Mouse (Mus musculus) stomach, postnatal 0 days (tissue): ENCODE data around the gene Uimc1. TPM values are rescaled to one million over a fixed set of nuclear protein-coding genes. Genes with fewer than 3 reads are reported as not detected.

Source experiments
- ATAC-seq: fragments of 200-750 bp; cut with Nextera tagmentation; 2 replicates; pipeline ENCODE4 v1.8.0; 2017; ENCODE audit not compliant: low FRiP score, low TSS enrichment
- DNase-seq: peaks from one replicate; pipeline ENCODE4 v3.0.0-alpha.2; 2016; ENCODE audit warnings: low spot score
- H3K27ac ChIP-seq: fragments of 300-500 bp; sonication (generic); replicated peaks from 2 replicates; pipeline ENCODE4 v1.5.1; 2014; ENCODE audit warnings: mild to moderate bottlenecking, control low read depth
- H3K27me3 ChIP-seq: fragments of 300-500 bp; sonication (generic); 2 replicates; pipeline ENCODE4 v1.6.1; 2014; ENCODE audit warnings: low read length; ENCODE audit not compliant: control insufficient read depth, insufficient read depth
- H3K36me3 ChIP-seq: fragments of 300-500 bp; sonication (generic); 2 replicates; pipeline ENCODE4 v1.6.1; 2014; ENCODE audit warnings: low read length, mixed read lengths; ENCODE audit not compliant: control insufficient read depth, insufficient read depth
- H3K4me1 ChIP-seq: fragments of 300-500 bp; sonication (generic); replicated peaks from 2 replicates; pipeline ENCODE4 v1.6.1; 2014; ENCODE audit warnings: antibody characterized with exemption; ENCODE audit not compliant: control insufficient read depth, insufficient read depth
- H3K4me2 ChIP-seq: fragments of 300-500 bp; sonication (generic); replicated peaks from 2 replicates; pipeline ENCODE4 v1.6.1; 2014; ENCODE audit warnings: low read depth, mild to moderate bottlenecking, control low read depth, moderate library complexity
- H3K4me3 ChIP-seq: fragments of 300-500 bp; sonication (generic); 2 replicates; pipeline ENCODE4 v1.5.1; 2014; ENCODE audit warnings: low read depth, low read length, control low read depth
- H3K9ac ChIP-seq: fragments of 300-500 bp; sonication (generic); 2 replicates; pipeline ENCODE4 v1.6.1; 2014; ENCODE audit warnings: mild to moderate bottlenecking, low read length, control low read depth, mixed read lengths
- H3K9me3 ChIP-seq: fragments of 300-500 bp; sonication (generic); 2 replicates; pipeline ENCODE4 v1.6.1; 2016; ENCODE audit warnings: low read length; ENCODE audit not compliant: control insufficient read depth
- CTCF ChIP-seq: IDR thresholded peaks from 2 replicates; pipeline ENCODE4 v1.5.1; 2016; ENCODE audit warnings: antibody characterized with exemption, low read depth, mild to moderate bottlenecking, moderate library complexity
- EP300 ChIP-seq: optimal IDR thresholded peaks from 2 replicates; pipeline ENCODE3; 2016; ENCODE audit warnings: antibody characterized with exemption
- WGBS: fragments of 180-500 bp; shearing (Covaris S2); extraction: QIAGEN DNeasy Blood & Tissue Kit; methylation state at CpG from one replicate; pipeline ENCODE4 v1.1.7; 2014; 5-methylcytosine and 5-hydroxymethylcytosine counted together
- polyA plus RNA-seq: library from polyadenylated mRNA; unstranded; fragments of >200 nt; fragmentation: Nextera tagmentation; extraction: Ambion mirVana; gene quantifications from 2 replicates; pipeline ENCODE4 v1.2.1, GENCODE M21; 2015

Gene Uimc1
- polyA plus RNA-seq, 1 experiment from 2014 or later = 16.7 TPM

DNA sequence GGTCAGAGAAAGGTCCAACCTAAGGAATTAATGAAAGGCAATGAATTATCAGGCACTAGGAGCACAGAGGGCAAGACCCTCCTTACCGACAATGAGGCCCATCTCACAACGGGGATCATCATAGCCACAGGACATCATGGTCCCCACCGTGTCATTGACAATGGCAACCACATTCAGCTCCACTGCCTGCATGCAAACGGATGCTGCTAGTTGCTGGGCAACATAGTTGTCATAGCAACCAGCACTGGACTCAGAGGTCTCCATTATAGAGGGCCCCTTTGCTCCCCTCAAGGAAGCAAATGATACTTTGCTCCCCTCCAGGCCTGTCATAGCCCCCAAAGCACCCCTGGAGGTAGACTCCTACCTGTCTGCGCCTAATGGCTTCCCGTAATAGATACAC is 91.5 kb downstream of the Uimc1 start:
- TF ChIP-seq CTCF (no peak), EP300 (no peak)
- WGBS = 80% methylated on average over 6 of the region's 6 CpGs

DNA sequence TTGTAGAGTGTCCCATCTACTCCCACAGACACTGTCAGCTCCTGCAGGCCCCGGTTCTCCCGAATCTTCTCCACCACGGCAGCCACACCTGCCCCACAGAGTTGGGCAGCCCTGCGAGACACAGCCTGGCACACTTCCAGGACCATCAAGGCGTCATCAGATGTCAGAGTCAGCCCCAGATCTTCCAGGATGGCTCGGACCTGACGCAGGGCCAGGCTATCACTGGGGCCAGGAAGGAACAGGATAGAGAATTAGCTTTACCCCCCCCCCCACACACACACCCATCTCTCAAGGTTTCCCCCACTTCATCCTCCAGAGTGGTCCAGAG is 93.7 kb downstream of the Uimc1 start:
- ATAC-seq = no peak
- Histone ChIP-seq H3K4me2 (no peak overlapping the region), H3K4me3 (no peak overlapping the region), H3K9ac (no peak overlapping the region), H3K27me3 (no peaks in the 10 kb centered on the region), H3K27ac (no peak overlapping the region), H3K4me1 (no peaks in the 10 kb centered on the region), H3K9me3 (no peaks in the 10 kb centered on the region), H3K36me3 (no peaks in the 10 kb centered on the region)
- TF ChIP-seq CTCF = no peak
- 64% methylated on average over 7 of the region's 7 CpGs for WGBS
- DNase-seq = no peak

More for the DNA sequence above, 91.5 kb downstream of the Uimc1 start:
- Histone ChIP-seq H3K4me1 (no peaks in the 10 kb centered on the region), H3K27me3 (no peaks in the 10 kb centered on the region), H3K27ac (no peak overlapping the region), H3K9ac (no peak overlapping the region), H3K4me3 (no peak overlapping the region), H3K9me3 (no peaks in the 10 kb centered on the region), H3K36me3 (no peaks in the 10 kb centered on the region), H3K4me2 (no peak overlapping the region)
- DNase-seq = no peak
- no peak for ATAC-seq

- H3K4me3 ChIP-seq = no peak overlapping the region
- H3K4me2 ChIP-seq = no peak overlapping the region
- ATAC-seq (no peak), DNase-seq (no peak)
- H3K4me1 ChIP-seq = no peaks in the 10 kb centered on the region
- no peaks in the 10 kb centered on the region for H3K9me3 ChIP-seq
- no peaks in the 10 kb centered on the region for H3K27me3 ChIP-seq
- TF ChIP-seq CTCF (no peak), EP300 (no peak)
- H3K36me3 ChIP-seq = no peaks in the 10 kb centered on the region
- WGBS = 32% methylated on average over 31 of the region's 31 CpGs
- H3K27ac ChIP-seq = no peak overlapping the region
- no peak overlapping the region for H3K9ac ChIP-seq
Observed at GRCm38 (mm10) chr13:55005691-55006414, 94.2 kb downstream of the Uimc1 start.

DNA sequence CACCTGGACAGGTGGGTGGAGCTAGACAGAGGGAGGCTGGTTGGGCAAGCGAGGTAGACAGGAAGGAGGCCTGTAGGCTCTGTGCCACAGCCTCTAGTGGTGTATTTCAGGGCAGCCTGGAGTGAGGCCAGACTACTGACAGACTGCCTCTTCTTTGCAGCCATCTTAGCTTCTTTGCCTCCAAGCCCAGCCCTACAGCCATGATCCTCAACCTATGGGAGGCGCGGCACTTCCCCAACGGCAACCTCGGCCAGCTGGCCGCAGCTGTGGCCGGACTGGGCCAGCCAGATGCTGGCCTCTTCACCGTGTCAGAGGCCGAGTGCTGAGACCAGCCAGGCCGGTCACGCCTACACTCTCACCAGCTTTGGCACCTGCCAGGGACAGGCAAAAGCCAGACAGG is 95.5 kb downstream of the Uimc1 start:
- peak; percentile 55 for ATAC-seq
- H3K27me3 ChIP-seq = no peaks in the 10 kb centered on the region
- DNase-seq = peak; percentile 36
- no peak overlapping the region for H3K4me2 ChIP-seq
- TF ChIP-seq EP300 (no peak), CTCF (no peak)
- H3K9ac ChIP-seq = no peak overlapping the region
- H3K27ac ChIP-seq = no peak overlapping the region
- no peak overlapping the region for H3K4me3 ChIP-seq
- no peaks in the 10 kb centered on the region for H3K9me3 ChIP-seq
- no peaks in the 10 kb centered on the region for H3K36me3 ChIP-seq
- H3K4me1 ChIP-seq = no peaks in the 10 kb centered on the region
- WGBS = 52% methylated on average over 11 of the region's 11 CpGs

DNA sequence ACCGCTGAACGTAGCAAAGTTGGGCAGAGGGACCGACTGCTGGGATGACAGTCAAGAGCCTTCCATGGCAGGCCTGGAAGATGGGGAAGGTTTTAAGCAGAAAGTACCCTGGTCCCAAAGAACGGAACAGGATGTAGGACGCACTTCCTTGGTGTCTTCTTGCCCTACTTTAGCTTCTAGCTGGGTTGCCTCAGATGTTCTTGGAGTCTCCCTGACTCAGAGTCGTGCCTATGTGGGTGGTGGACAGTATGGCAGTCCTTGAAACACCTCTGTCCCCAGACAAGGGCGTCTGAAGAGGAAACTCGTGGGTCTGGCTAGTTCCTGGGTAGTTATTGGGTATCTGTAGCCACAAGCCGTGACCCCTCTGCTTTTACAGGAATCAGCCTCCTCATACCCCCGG is 98.0 kb downstream of the Uimc1 start:
- DNase-seq (no peak), ATAC-seq (no peak)
- 77% methylated on average over 10 of the region's 10 CpGs for WGBS
- no peak overlapping the region for H3K4me3 ChIP-seq
- no peaks in the 10 kb centered on the region for H3K4me1 ChIP-seq
- H3K27ac ChIP-seq = no peak overlapping the region
- TF ChIP-seq CTCF (no peak), EP300 (no peak)
- no peaks in the 10 kb centered on the region for H3K9me3 ChIP-seq
- H3K9ac ChIP-seq = no peak overlapping the region
- no peaks in the 10 kb centered on the region for H3K36me3 ChIP-seq
- no peaks in the 10 kb centered on the region for H3K27me3 ChIP-seq
- H3K4me2 ChIP-seq = no peak overlapping the region

DNA sequence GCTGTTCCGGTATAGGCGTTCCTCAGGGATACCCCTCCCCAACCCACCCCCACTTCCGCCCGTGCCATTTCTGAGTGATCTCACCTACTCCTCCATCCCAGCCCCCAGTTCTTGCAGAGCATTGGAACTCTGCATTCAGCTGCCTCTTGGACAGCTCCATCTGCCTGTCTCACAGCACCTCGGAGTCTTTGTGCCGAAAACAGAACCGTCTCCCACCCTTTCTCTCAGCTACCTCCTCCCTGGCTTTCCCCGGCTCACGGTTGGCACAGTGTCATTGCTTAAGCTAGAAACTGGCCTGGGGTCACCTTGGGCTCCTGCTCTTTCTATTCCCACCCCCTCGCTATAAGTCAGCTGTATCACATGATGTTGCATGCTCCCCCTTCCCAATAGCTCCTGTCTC is 99.7 kb downstream of the Uimc1 start:
- ATAC-seq (no peak), DNase-seq (no peak)
- Histone ChIP-seq H3K9ac (no peak overlapping the region), H3K4me2 (no peak overlapping the region), H3K36me3 (no peaks in the 10 kb centered on the region), H3K9me3 (no peaks in the 10 kb centered on the region), H3K27me3 (no peaks in the 10 kb centered on the region), H3K4me3 (no peak overlapping the region), H3K4me1 (no peaks in the 10 kb centered on the region), H3K27ac (no peak overlapping the region)
- no peak for TF ChIP-seq EP300
- TF ChIP-seq CTCF = no peak
- 84% methylated on average over 10 of the region's 10 CpGs for whole genome bisulfite sequencing
